8 mouse cellular contexts compared by ENCODE assay signal in genomic region chr11:3153666-3154397, GRCm38 (mm10). TPM values are rescaled to one million over a fixed set of nuclear protein-coding genes. Genes with fewer than 3 reads are reported as not detected.
A peak's percentile ranks its signal among the peaks of the same experiment; 100 is the strongest.
DNase-seq lines count a peak whose midpoint lies in the region; ATAC-seq and TF ChIP-seq lines count a peak whose summit lies in the region.
"Not testable (repeated sequence)": the region's sequence is repeated elsewhere in the genome, so short reads cannot be mapped to it uniquely, and the experiment has no call there.

No protein-coding gene starts in this region.

- H3K36me3 ChIP-seq in hindbrain, embryonic 15.5 days; lung, embryonic 14.5 days (ENCODE audit: insufficient read depth): not testable (repeated sequence)

- H3K9me3 ChIP-seq in hindbrain, embryonic 15.5 days = peaks cover 14% of the 10 kb centered on the region
- peaks cover 16% of the 10 kb centered on the region for H3K9me3 ChIP-seq in lung, embryonic 14.5 days (ENCODE audit: low read depth, low read length)

- H3K27ac ChIP-seq in hindbrain, embryonic 15.5 days (replicated peaks); lung, embryonic 14.5 days (ENCODE audit: low read depth): not testable (repeated sequence)

- H3K9ac ChIP-seq in hindbrain, embryonic 15.5 days; lung, embryonic 14.5 days: not testable (repeated sequence)

- H3K4me3 ChIP-seq in hindbrain, embryonic 15.5 days; lung, embryonic 14.5 days (ENCODE audit: low read depth, low read length): not testable (repeated sequence)

- not testable (repeated sequence) for H3K4me2 ChIP-seq in hindbrain, embryonic 15.5 days; lung, embryonic 14.5 days

- TF ChIP-seq CTCF in lung, embryonic 14.5 days (IDR thresholded peaks at IDR 0.05; ENCODE audit: low read depth) = not testable (repeated sequence)

- DNase-seq in MN1 (ENCODE audit: low spot score) = peak; percentile 50
- DNase-seq in cerebellum, postnatal 4 days (ENCODE audit: low spot score in 2 of 2) = peak; percentile 75 to 83
- DNase-seq in gastrocnemius, postnatal 10 days = peak; percentile 60
- peak; percentile 49 to 64 for DNase-seq in layer of hippocampus, postnatal 10 days (ENCODE audit: low spot score in 2 of 2)
- peak; percentile 32 for DNase-seq in lung, embryonic 14.5 days
- peak; percentile 53 for DNase-seq in thymus, postnatal 14 days

- H3K27me3 ChIP-seq in hindbrain, embryonic 15.5 days; lung, embryonic 14.5 days (ENCODE audit: insufficient read depth, low read length): not testable (repeated sequence)

- 88% methylated on average over 1 of the region's 1 CpGs for WGBS in hindbrain, embryonic 15.5 days
- WGBS in lung, embryonic 14.5 days = 73% methylated on average over 1 of the region's 1 CpGs

- peak; percentile 43 for ATAC-seq in hindbrain, embryonic 15.5 days (ENCODE audit: low FRiP score, low read depth)
- peak; percentile 45 for ATAC-seq in lung, embryonic 14.5 days (ENCODE audit: insufficient read depth)
- peak; percentile 2; the same call in 1 of the 2 replicates for ATAC-seq in neutrophil, adult 5-6 weeks (ENCODE audit: extremely low read depth, insufficient number of reproducible peaks, low FRiP score, poor library complexity, severe bottlenecking)

- not testable (repeated sequence) for H3K4me1 ChIP-seq in hindbrain, embryonic 15.5 days (replicated peaks); lung, embryonic 14.5 days (ENCODE audit: insufficient read depth)

RNA-seq across cellular contexts. Expression of gene Sfi1, which starts 39.4 kb away (rescaled TPM):
- total RNA-seq in gastrocnemius, postnatal 10 days (2021) = 10 to 100 TPM; 14.9 to 33.4 TPM
- polyA plus RNA-seq in hindbrain, embryonic 15.5 days (2015; fragmentation: Nextera tagmentation; extraction: Ambion mirVana) = 16.9 and 17.2 TPM in 2 replicates
- total RNA-seq in layer of hippocampus, postnatal 10 days (2021) = 10 to 100 TPM; 50.6 to 81.4 TPM
- 10.7 and 10.8 TPM in 2 replicates for polyA plus RNA-seq in lung, embryonic 14.5 days (2014; fragmentation: Nextera tagmentation; extraction: Ambion mirVana)
- 60.9 and 65.4 TPM in 2 replicates for total RNA-seq in neutrophil, adult 5-6 weeks (2017)

RNA-seq across cellular contexts. Expression of gene Eif4enif1, which starts 48.4 kb away (rescaled TPM):
- total RNA-seq in gastrocnemius, postnatal 10 days (2021) = 10 to 100 TPM; 32.9 to 38.2 TPM
- 53.5 and 58.9 TPM in 2 replicates for polyA plus RNA-seq in hindbrain, embryonic 15.5 days (2015; fragmentation: Nextera tagmentation; extraction: Ambion mirVana)
- 10 to 100 TPM; 64.2 to 66.4 TPM for total RNA-seq in layer of hippocampus, postnatal 10 days (2021)
- polyA plus RNA-seq in lung, embryonic 14.5 days (2014; fragmentation: Nextera tagmentation; extraction: Ambion mirVana) = 58.1 and 59.8 TPM in 2 replicates
- total RNA-seq in neutrophil, adult 5-6 weeks (2017) = 75.0 and 81.2 TPM in 2 replicates
